Mouse (Mus musculus) cerebellum, adult (tissue): ENCODE data around the gene Vgll4.

Source experiments
- ATAC-seq: cut with Nextera tagmentation; 2 replicates; pipeline ENCODE4 v1.9.2; 2017; ENCODE audit warnings: mild to moderate bottlenecking, moderate library complexity, mixed read lengths; ENCODE audit not compliant: insufficient number of reproducible peaks, low FRiP score, low TSS enrichment

Vgll4 gene

DNA sequence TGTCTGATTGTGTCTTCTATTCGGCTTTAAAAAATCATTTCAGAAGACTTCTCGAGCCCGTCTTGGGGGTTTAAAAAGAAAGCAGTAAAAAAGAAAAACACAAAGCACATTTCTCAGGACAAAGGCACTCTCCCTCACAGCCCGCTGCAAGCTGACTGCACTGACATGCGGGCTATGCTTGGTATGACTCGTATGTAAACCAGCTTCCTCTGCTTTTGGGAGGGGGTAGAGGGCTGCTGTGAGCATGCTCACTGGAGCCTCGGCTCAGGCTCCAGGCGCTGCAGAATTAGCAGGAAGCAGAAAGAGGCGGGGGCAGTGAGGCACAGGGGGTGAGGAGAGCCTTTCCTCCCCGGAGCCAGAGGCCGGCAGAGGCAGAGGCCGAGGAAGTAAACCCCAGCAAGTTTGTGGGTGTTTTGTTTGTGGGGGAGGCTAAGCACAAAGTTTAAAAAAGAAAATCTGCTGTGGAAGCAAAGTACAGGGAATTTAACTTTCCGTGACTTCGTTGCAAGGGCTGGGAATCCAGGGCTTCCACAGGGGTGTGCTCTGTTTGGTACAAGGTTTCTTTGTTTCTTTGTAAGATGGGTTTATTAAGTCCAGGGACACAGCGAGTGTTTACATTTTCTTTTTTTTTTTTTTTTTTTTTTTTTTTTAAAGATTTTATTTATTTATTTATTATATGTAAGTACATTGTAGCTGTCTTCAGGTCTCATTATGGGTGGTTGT is 48.0 kb downstream of the Vgll4 start:
- ATAC-seq = no peak

GRCm38 (mm10) chr6:114920523-114921445 is 49.0 kb downstream of the Vgll4 start:
- ATAC-seq = no peak

DNA sequence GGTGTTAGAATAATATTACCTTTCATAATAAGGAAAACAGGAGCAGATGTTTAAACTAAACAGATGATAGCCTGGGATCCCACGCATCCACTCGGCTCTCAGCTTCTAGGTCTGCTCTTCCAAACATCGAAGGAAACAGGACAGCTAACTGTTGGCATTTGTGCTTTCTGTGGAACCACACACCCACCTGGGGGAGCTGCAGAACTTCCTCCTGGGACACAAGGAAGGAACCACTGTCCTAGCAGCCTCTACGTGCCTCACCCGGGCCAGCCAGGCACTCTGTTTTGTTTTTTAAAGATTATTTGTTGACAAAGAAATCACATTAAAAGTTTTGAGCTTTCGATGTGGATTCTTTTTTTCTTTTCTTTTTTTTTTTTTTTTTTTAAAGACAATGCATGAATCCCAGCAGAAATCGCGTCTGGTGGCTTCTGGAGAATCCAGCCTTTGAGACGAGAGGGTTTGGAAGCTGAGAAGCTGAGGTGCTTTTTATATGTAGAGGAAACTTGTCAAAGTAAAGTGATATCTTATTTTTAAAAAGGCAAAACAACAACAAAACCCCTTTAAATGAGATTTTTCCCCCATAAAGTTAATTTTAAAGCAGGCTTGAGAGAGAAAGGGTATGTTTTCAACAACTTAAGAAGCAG is 50.0 kb downstream of the Vgll4 start:
- ATAC-seq = no peak

- no peak for ATAC-seq
Measured at GRCm38 (mm10) chr6:114918994-114919393, 50.8 kb downstream of the Vgll4 start.

- no peak for ATAC-seq
Measured at GRCm38 (mm10) chr6:114917770-114918635, 51.8 kb downstream of the Vgll4 start.

- ATAC-seq = no peak
Measured at GRCm38 (mm10) chr6:114917129-114917528, 52.7 kb downstream of the Vgll4 start.

DNA sequence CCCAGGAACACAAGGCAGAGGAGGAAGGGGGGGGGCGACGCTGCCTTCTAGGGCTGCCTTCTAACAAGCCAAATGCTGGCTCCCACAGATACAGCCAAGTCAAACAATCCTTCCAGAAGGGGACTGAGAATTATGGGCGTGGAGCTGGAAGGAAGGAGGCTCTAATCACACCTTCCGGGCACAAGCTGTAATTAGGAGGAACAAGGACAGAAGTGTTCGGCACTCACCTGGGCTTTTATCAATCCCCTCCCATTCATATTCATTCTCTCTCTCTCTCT is 53.1 kb downstream of the Vgll4 start:
- ATAC-seq = no peak

DNA sequence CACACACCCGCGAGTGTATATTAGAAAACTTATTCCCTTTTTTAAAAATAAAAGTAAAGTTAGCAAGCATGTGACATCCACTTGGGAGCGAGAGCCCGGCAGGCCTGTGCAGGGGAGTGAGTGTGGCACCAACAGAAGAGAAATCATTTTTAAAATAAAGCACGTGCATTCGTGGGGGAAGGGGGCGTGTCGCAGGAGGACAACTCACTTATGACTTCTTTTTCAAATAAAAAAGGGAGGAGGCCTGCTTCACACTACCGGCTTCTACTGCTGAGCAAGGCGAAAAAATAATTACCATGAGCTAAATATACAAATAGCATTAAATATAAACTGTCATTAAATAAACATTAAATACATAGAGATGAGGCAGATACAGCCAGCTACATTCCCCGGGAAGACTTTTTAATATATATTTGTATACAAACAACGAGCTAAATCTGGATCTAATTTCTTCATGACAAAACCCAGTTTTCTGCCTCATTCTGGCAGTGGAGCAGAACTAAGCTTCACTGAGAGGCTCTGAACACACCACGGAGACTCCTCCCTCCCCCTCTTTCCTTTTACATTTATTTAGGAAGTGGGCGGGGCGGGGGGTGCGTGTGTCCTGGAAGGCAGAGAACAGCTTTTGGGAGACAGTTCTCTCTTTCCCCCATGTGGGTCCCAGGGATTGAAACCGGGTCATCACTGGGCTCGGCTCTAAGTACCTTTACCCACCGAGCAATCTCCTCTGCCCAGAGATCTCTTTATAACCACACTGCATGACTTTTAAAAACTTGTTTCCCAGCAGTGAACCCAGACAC is 53.7 kb downstream of the Vgll4 start:
- ATAC-seq = no peak

- no peak for ATAC-seq
Measured at GRCm38 (mm10) chr6:114914041-114914716, 55.6 kb downstream of the Vgll4 start.

GRCm38 (mm10) chr6:114913142-114913541 is 56.7 kb downstream of the Vgll4 start:
- no peak for ATAC-seq

- no peak for ATAC-seq
Measured at GRCm38 (mm10) chr6:114911540-114911939, 58.3 kb downstream of the Vgll4 start.

DNA sequence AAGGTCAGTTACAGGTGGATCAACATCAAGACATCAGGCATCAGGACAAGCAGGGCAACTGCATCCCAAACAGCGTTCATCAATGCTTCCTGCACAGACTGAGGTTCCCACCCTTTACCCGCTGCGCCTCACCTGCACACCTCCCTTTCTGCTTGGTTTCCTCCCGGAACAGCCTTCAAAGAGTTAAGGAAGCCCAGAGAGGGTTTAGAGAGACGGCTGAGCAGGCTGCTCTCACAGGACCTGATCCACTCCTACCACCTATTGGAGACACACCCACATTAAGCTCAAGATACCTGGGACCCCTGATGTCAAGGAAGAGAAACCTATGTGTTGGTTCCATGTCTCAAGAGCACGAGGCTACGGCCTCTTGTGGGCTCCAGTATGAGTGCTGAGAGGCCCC is 60.0 kb downstream of the Vgll4 start:
- no peak for ATAC-seq

- ATAC-seq = no peak
Measured at GRCm38 (mm10) chr6:114907459-114907858, 62.3 kb downstream of the Vgll4 start.

DNA sequence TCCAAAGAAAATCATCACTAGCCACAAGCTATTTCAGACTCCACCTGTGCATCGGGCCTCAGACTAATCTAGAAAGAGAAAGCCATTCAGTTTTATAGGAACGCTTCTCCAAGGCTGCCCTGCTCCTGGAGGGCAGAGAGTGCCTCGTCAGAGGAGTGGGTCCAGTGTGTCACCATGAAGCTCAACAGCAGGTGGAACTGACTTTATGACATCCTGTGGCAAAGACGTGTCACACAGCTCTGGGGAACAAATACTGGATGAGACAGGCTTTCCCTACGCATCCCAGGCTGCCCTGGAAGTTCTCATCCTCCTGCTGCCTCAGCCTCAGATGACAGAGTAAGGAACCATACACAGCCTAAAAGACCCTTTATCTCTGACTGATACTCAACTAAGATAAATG is 63.6 kb downstream of the Vgll4 start:
- no peak for ATAC-seq

DNA sequence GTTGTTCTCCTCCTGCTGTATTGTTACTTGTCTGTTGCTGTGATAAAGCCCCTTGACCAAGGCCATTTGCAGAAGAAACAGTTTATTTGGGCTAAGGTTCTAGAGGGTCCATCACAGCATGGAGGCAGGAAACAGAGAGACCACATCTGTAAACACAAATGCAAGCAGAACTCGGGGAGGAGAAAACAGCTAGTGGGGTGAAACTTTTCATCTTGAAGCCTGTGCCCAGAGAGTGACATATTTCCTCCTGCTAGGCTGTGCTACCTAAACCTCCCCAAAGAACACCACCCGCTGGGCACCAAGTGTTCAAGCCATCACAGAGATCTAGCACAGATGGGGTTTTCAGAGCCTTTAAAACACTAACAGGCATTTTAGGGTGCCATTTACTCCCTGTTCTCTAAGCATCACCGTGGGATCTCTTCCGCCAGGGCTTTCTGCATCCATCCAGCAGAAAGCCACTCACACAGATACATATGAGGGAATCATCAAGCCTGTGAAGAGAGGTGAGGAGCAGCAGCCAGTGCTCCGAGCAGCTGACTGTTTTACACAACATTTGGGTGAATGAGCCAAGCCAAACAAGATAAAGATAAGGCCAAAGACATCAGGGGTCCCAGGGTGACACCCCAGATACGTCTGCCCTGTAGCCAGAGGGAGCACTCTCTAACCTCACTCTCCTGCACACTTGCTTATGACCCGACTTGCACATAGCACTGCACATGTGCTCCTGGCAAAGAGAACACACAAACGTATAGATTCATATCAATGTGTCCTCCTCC is 64.4 kb downstream of the Vgll4 start:
- ATAC-seq = no peak

- ATAC-seq = no peak
Measured at GRCm38 (mm10) chr6:114904818-114905217, 65.0 kb downstream of the Vgll4 start.

DNA sequence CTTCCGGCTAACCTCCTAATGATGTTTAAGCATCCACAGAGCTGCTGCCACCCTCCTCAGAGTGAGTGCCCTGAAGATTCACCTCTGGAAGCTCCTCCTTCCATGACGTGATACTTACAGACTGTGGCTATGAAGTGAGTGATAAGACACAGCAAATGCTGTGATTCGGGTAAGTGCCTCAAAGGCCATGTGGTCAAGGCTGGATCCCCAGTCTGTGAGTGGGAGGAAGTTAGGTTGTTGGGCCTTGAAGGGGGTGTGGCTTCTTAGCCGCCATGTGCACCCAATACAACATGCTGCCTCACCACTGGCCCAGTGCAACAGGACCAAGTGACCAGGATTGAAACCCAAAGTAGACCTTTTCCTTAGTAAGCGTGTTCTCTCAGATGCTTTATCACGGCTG is 65.6 kb downstream of the Vgll4 start:
- no peak for ATAC-seq

DNA sequence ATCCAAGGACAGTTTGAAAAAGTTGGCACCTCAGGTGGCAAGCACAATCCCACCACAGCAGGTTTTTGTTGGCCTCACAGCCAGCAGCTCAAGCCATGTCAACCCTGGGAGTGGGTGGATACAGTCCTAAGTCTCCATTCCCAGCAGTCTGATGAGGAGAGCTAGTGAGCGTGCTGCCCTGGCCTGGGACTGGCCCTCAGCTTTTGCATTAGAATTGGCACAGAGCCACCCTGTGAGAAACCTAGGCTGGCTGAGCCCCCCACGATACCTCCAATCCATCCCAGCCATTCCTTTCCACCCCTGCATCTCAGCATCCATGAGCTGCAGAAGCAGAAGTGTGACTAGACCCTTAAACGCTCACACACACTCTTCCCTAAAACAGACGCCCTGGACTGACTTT is 67.9 kb downstream of the Vgll4 start:
- ATAC-seq = no peak
